Mouse (Mus musculus) limb, embryonic 15.5 days (tissue): ENCODE data around the gene BC024978. TPM values are rescaled to one million over a fixed set of nuclear protein-coding genes. Genes with fewer than 3 reads are reported as not detected.
A peak's percentile ranks its signal among the peaks of the same experiment; 100 is the strongest.

Source experiments
- ATAC-seq: fragments of 200-750 bp; cut with Nextera tagmentation; 2 replicates; pipeline ENCODE4 v1.8.0; 2017; ENCODE audit warnings: low read depth, moderate TSS enrichment; ENCODE audit not compliant: insufficient number of reproducible peaks, low FRiP score, low TSS enrichment
- H3K27ac ChIP-seq: fragments of 300-500 bp; sonication (generic); 2 replicates; pipeline ENCODE4 v1.5.1; 2015; ENCODE audit warnings: moderate library complexity, mild to moderate bottlenecking, inconsistent platforms
- H3K27me3 ChIP-seq: fragments of 300-500 bp; sonication (generic); 2 replicates; pipeline ENCODE4 v1.6.1; 2015; ENCODE audit warnings: inconsistent platforms
- H3K36me3 ChIP-seq: fragments of 300-500 bp; sonication (generic); 2 replicates; pipeline ENCODE4 v1.6.1; 2015; ENCODE audit warnings: inconsistent platforms
- H3K4me1 ChIP-seq: fragments of 300-500 bp; sonication (generic); 2 replicates; pipeline ENCODE4 v1.6.1; 2015; ENCODE audit warnings: inconsistent platforms
- H3K4me2 ChIP-seq: fragments of 300-500 bp; sonication (generic); 2 replicates; pipeline ENCODE4 v1.6.1; 2015; ENCODE audit warnings: mild to moderate bottlenecking, inconsistent platforms
- H3K4me3 ChIP-seq: fragments of 300-500 bp; sonication (generic); 2 replicates; pipeline ENCODE4 v1.5.1; 2015; ENCODE audit warnings: mild to moderate bottlenecking, inconsistent platforms
- H3K9ac ChIP-seq: fragments of 300-500 bp; sonication (generic); 2 replicates; pipeline ENCODE4 v1.6.1; 2015; ENCODE audit warnings: inconsistent platforms
- H3K9me3 ChIP-seq: fragments of 300-500 bp; sonication (generic); 2 replicates; pipeline ENCODE4 v1.6.1; 2016; ENCODE audit warnings: inconsistent platforms
- WGBS: fragments of 180-500 bp; shearing (Covaris S2); methylation state at CpG from one replicate; pipeline ENCODE4 v1.1.7; 2015; 5-methylcytosine and 5-hydroxymethylcytosine counted together
- polyA plus RNA-seq: library from polyadenylated mRNA; unstranded; fragments of >200 nt; fragmentation: Nextera tagmentation; extraction: Ambion mirVana; gene quantifications from 2 replicates; pipeline ENCODE4 v1.2.1, GENCODE M21; 2015

BC024978 gene
- polyA plus RNA-seq, 1 experiment from 2014 or later: 3.4 TPM

DNA sequence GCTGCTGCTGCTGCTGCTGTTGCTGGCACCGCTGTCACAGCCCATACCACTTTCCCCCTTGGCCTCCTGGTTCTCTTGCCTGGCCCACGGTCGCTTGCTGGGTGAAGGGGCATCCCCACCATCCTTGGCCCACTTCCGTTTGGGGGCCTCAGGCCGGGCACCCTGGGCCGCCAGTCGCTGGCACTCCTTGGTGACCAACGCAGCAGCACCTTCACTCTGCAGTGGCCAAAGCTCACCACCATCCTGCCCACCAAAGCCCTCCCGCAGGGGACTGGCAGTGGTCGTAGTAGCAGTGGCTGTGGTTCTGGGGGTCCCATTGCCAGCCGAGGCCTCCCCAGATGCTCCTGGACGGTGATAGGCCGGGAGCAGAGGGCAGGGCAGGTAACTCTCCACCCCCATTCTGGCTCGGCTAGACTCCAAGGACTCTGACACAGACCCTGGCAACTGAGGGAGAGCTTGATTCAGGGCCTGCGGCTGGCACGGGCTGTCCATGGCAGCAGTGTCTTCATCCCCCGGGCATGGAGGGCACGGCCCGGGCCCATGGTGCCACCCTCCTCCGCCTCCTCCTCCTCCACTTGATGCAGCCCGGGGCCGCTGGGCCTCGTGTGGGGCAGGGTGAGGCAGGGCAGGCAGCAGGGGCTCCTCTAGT is 30.4 kb upstream of the BC024978 start:
- 65% methylated on average over 23 of the region's 23 CpGs for WGBS
- peaks cover 44% of the 10 kb centered on the region for H3K36me3 ChIP-seq
- peaks cover 62% of the 10 kb centered on the region for H3K4me1 ChIP-seq

GRCm38 (mm10) chr7:27165696-27166095 is 29.9 kb upstream of the BC024978 start:
- Histone ChIP-seq H3K9ac (peak overlapping the region; percentile 74), H3K27me3 (no peaks in the 10 kb centered on the region), H3K4me3 (peak overlapping the region; percentile 77), H3K36me3 (peaks cover 44% of the 10 kb centered on the region), H3K4me2 (peak overlapping the region; percentile 83), H3K9me3 (no peaks in the 10 kb centered on the region), H3K4me1 (peaks cover 57% of the 10 kb centered on the region), H3K27ac (peak overlapping the region; percentile 98)
- ATAC-seq: no peak
- WGBS: 2% methylated on average over 8 of the region's 8 CpGs

More for the DNA sequence above, 30.4 kb upstream of the BC024978 start:
- ATAC-seq: no peak
- Histone ChIP-seq H3K27ac (no peak overlapping the region), H3K9me3 (no peaks in the 10 kb centered on the region), H3K9ac (peak overlapping the region; percentile 74), H3K4me3 (peak overlapping the region; percentile 77), H3K4me2 (peak overlapping the region; percentile 83), H3K27me3 (no peaks in the 10 kb centered on the region)

DNA sequence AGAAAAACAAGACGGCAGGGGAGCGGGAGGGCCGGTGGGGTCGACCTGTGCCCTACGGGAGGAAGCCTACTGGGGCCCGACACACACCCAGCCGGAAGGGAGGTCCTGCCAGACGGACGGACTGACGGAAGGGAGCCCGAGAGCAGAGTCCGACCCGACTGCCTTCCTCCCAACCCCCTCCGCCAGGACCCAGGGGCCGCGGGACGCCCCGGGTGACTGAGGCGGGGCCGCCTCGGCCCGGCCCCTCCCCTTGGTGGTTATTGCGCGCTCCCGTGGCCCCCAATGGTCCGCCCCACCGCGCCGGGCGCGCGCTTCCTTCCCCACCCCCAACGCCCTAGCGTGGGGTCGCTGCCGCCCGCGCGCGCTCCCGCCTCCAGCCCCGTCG is 29.4 kb upstream of the BC024978 start:
- H3K4me2 ChIP-seq: peak overlapping the region; percentile 83
- H3K27ac ChIP-seq: peak overlapping the region; percentile 98
- peaks cover 43% of the 10 kb centered on the region for H3K36me3 ChIP-seq
- H3K9ac ChIP-seq: peak overlapping the region; percentile 74
- peak; percentile 72 for ATAC-seq
- H3K4me3 ChIP-seq: peak overlapping the region; percentile 77
- no peaks in the 10 kb centered on the region for H3K27me3 ChIP-seq
- no peaks in the 10 kb centered on the region for H3K9me3 ChIP-seq
- H3K4me1 ChIP-seq: peaks cover 54% of the 10 kb centered on the region
- under 1% methylated on average over 36 of the region's 43 CpGs for WGBS

- Histone ChIP-seq H3K36me3 (peaks cover 43% of the 10 kb centered on the region), H3K27me3 (no peaks in the 10 kb centered on the region), H3K9ac (peak within 1 kb of the TSS; percentile 74), H3K4me1 (peaks cover 47% of the 10 kb centered on the region), H3K9me3 (no peaks in the 10 kb centered on the region), H3K4me3 (peak within 1 kb of the TSS; percentile 77), H3K4me2 (peak within 1 kb of the TSS; percentile 83), H3K27ac (peak within 1 kb of the TSS; percentile 98)
- WGBS: 1% methylated on average over 56 of the region's 61 CpGs
- peak; percentile 82 for ATAC-seq
These were observed 28.7 kb upstream of the BC024978 start, which contains the start of gene Egln2 for GRCm38 (mm10) chr7:27166614-27167474. Gene Egln2 (minus strand): TSS chr7:27166802.

- H3K4me1 ChIP-seq: peaks cover 43% of the 10 kb centered on the region
- H3K4me2 ChIP-seq: peak overlapping the region; percentile 83
- no peak for ATAC-seq
- no peaks in the 10 kb centered on the region for H3K27me3 ChIP-seq
- H3K27ac ChIP-seq: peak overlapping the region; percentile 98
- H3K9me3 ChIP-seq: no peaks in the 10 kb centered on the region
- WGBS: 77% methylated on average over 11 of the region's 11 CpGs
- H3K36me3 ChIP-seq: peaks cover 44% of the 10 kb centered on the region
- H3K4me3 ChIP-seq: peak overlapping the region; percentile 77
- H3K9ac ChIP-seq: peak overlapping the region; percentile 74; the same call in 1 of the 2 replicates
These were observed 28.0 kb upstream of the BC024978 start for GRCm38 (mm10) chr7:27167475-27168094.

DNA sequence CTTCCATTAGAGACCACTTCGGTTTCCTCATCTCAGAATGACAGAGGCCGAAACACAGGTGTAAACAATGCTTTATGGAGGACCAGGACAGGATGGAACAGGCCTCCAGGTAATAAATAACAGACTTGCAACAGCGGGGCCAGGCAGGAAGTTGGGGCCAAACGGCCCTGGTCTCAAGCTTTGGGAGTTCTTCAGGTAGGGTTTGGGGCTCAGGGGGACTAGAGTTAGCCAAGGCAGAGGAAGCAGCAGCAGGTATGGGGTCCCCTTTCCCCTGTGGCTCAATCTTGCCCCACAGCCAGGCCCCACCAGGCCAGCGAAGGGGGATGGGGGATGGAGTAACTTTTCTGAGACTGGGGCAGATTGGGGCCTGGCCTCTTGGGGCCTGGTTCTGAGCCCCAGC is 27.2 kb upstream of the BC024978 start:
- peaks cover 36% of the 10 kb centered on the region for H3K4me1 ChIP-seq
- no peaks in the 10 kb centered on the region for H3K9me3 ChIP-seq
- 73% methylated on average over 5 of the region's 5 CpGs for WGBS
- H3K4me2 ChIP-seq: no peak overlapping the region
- no peak overlapping the region for H3K4me3 ChIP-seq
- H3K27ac ChIP-seq: no peak overlapping the region
- H3K27me3 ChIP-seq: no peaks in the 10 kb centered on the region
- H3K9ac ChIP-seq: no peak overlapping the region
- peaks cover 44% of the 10 kb centered on the region for H3K36me3 ChIP-seq
- no peak for ATAC-seq

- Histone ChIP-seq H3K9ac (no peak overlapping the region), H3K27me3 (no peaks in the 10 kb centered on the region), H3K4me3 (no peak overlapping the region), H3K9me3 (no peaks in the 10 kb centered on the region), H3K27ac (no peak overlapping the region), H3K4me2 (no peak overlapping the region), H3K4me1 (peaks cover 12% of the 10 kb centered on the region), H3K36me3 (peaks cover 54% of the 10 kb centered on the region)
- ATAC-seq: no peak
- WGBS: 85% methylated on average over 3 of the region's 3 CpGs
These were observed 24.6 kb upstream of the BC024978 start for GRCm38 (mm10) chr7:27170981-27171380.

DNA sequence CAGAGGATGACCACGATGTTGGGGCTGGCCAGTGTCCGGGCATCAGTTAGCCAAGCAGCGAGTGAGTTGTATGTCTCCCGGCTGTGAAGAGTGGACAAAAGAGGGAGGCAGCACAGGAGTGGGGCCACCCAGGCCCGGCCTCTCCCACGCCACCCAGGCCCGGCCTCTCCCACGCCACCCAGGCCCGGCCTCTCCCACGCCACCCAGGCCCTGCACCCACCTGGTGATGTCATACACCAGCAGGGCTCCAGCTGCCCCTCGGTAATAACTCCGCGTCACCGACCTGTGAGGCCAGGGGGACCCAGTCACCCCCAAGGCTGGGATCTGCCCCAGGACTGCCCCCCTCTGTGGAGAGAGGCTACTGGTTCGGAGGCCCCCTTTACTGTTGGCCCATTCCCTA is 21.1 kb upstream of the BC024978 start:
- Histone ChIP-seq H3K4me1 (peaks cover 4% of the 10 kb centered on the region), H3K27ac (no peak overlapping the region), H3K9me3 (no peaks in the 10 kb centered on the region), H3K4me3 (no peak overlapping the region), H3K36me3 (peaks cover 54% of the 10 kb centered on the region), H3K9ac (no peak overlapping the region), H3K27me3 (no peaks in the 10 kb centered on the region), H3K4me2 (no peak overlapping the region)
- ATAC-seq: no peak
- 96% methylated on average over 15 of the region's 15 CpGs for WGBS

DNA sequence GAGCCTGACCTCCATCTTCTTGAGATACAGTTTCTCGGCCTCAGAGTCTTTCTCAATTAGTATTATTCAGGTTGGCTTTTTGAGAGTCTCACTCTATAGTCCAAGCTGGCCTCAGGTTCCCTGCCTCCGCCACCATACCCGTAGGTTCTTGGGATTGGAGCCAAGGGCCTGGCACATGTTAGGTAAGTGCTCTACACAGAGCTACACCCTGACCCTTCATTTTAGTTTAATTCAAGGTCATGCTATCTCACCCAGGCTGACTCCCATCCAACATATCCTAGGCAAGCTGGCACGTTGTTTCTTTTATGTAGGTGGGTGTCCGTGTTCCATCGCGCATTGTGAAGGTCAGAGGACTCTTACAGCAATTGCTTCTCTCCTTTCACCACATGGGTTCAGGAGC is 20.7 kb upstream of the BC024978 start:
- Histone ChIP-seq H3K9ac (no peak overlapping the region), H3K36me3 (peaks cover 54% of the 10 kb centered on the region), H3K27me3 (no peaks in the 10 kb centered on the region), H3K9me3 (no peaks in the 10 kb centered on the region), H3K4me3 (no peak overlapping the region), H3K27ac (no peak overlapping the region), H3K4me1 (peaks cover 8% of the 10 kb centered on the region), H3K4me2 (no peak overlapping the region)
- 95% methylated on average over 7 of the region's 7 CpGs for WGBS
- ATAC-seq: no peak

DNA sequence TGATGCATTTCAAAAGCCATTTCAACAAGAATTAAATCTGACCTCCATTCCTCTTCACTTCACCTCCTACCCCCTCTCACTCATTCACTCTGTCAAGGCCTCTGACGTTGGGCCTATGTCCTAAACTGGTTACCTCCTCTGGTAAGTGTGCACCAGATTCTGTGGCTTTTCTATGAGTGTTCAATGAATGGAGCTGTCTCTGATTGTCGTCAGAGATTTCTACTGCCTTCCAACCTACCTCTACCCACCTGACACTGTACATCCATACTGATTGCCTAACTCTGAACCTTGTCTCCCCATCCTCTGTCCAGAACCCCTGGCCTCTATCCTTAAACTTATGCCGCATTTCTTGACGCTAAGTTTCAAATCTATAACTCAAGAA is 17.6 kb upstream of the BC024978 start:
- Histone ChIP-seq H3K36me3 (peaks cover 32% of the 10 kb centered on the region), H3K9ac (0 out of 2 replicates have a peak overlapping the region, but pooled peaks have one; percentile 61), H3K4me2 (peak overlapping the region; percentile 46), H3K9me3 (no peaks in the 10 kb centered on the region), H3K27me3 (no peaks in the 10 kb centered on the region), H3K27ac (peak overlapping the region; percentile 98), H3K4me1 (peaks cover 16% of the 10 kb centered on the region), H3K4me3 (peak overlapping the region; percentile 84)
- WGBS: 18% methylated on average over 4 of the region's 4 CpGs
- ATAC-seq: no peak

- H3K4me2 ChIP-seq: peak within 1 kb of the TSS; percentile 55
- peaks cover 16% of the 10 kb centered on the region for H3K4me1 ChIP-seq
- peak within 1 kb of the TSS; percentile 61 for H3K9ac ChIP-seq
- H3K27ac ChIP-seq: peak within 1 kb of the TSS; percentile 98
- under 1% methylated on average over 52 of the region's 53 CpGs for WGBS
- peak; percentile 97 for ATAC-seq
- H3K27me3 ChIP-seq: no peaks in the 10 kb centered on the region
- peak within 1 kb of the TSS; percentile 84 for H3K4me3 ChIP-seq
- peaks cover 26% of the 10 kb centered on the region for H3K36me3 ChIP-seq
- H3K9me3 ChIP-seq: no peaks in the 10 kb centered on the region
These were observed 17.0 kb upstream of the BC024978 start, which contains the start of gene Rab4b for GRCm38 (mm10) chr7:27178324-27179216. Gene Rab4b (minus strand): TSS chr7:27178896.
